Mouse (Mus musculus) skeletal muscle tissue, adult 2 months (tissue): ENCODE measurements around the gene Zdhhc4.
A peak's percentile ranks its signal among the peaks of the same experiment; 100 is the strongest.

Source experiments
- DNase-seq: peaks from one replicate; pipeline ENCODE4 v3.0.0-alpha.2; 2012; ENCODE audit warnings: low read depth, low spot score

Zdhhc4 gene

DNA sequence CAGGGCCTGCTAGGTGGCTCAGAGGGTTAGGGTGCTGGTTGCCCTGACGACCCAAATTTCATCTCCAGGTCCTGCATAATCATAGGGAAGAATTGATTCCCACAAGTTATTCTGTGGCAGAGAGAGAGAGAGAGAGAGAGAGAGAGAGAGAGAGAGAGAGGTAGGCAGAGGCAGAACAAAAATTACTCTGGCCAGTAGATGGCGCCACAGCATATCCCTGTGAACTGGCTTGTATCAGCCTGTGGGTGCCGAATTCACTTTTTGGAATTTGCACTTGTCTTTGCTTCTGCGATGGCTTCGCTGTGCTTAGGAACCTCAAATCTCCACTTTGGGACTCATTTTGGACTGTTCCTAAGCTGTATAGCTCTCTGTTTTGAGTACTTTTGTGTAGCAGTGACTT lies 4.8 kb upstream of the Zdhhc4 start:
- DNase-seq, result peak; percentile 27

DNA sequence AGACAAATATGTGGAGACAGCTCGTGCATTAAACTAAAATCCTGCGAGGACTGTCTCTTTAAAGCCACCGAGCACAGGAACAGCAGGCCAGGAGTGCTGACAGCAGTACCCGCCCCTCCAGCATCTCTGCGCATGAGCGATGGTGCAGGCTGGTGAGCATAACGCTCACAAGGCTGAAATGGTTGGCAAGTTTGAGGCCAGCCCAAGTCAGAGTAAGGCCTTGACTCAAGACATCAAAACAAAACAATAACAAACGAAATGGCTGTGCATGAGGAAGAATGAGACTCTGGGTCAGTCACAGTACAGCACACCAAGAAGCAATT lies 11.8 kb downstream of the Zdhhc4 start:
- no peak for DNase-seq

DNA sequence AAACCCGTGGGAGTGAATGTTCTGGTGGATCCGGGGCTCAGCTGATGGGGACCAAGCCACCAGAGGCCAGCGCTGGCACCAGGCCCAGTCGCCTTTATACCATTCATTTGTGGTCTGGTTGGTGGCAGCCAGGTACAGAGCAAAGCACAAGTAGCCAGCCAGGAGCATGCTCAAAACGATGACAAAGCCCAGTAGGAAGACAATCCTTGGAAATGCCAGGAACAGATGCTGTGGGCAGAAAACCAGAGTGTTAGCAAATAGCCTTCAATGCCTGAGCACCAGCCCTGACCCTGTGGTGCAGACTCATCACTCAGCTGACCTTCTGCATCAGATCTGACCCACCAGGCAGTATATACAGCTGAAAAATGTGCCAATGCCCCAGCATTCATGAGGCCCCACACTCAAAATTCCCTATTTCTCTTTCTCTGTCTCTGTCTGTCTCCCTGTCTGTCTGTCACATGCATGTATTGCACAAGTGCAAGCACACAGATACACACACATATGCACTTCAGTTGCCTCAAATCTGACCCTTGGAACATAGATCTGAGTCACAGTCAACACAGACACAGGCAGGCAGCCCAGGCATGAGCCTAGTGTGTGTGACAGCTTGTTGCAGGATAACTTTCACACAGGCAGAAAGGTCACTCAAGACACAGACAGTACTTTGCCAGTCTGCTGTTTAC lies 12.3 kb downstream of the Zdhhc4 start:
- DNase-seq, result no peak

DNA sequence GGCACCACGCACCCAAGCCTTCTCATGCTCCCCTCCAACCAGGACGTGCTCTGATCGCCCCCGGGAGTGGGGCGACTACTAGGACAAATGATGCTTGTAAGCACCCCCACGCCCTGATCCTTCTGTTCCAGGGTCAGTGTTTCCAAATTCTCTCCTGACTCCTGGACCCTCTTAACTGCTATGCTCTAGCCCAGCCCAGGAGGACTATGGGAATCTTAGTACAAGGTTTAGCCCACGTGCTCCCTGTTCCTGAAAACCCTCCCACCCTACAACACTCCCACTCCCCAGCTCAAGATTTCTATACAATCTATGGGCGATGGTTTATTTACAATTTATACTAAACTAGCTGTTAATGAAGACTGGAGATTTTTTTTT lies 13.6 kb downstream of the Zdhhc4 start:
- no peak for DNase-seq

DNA sequence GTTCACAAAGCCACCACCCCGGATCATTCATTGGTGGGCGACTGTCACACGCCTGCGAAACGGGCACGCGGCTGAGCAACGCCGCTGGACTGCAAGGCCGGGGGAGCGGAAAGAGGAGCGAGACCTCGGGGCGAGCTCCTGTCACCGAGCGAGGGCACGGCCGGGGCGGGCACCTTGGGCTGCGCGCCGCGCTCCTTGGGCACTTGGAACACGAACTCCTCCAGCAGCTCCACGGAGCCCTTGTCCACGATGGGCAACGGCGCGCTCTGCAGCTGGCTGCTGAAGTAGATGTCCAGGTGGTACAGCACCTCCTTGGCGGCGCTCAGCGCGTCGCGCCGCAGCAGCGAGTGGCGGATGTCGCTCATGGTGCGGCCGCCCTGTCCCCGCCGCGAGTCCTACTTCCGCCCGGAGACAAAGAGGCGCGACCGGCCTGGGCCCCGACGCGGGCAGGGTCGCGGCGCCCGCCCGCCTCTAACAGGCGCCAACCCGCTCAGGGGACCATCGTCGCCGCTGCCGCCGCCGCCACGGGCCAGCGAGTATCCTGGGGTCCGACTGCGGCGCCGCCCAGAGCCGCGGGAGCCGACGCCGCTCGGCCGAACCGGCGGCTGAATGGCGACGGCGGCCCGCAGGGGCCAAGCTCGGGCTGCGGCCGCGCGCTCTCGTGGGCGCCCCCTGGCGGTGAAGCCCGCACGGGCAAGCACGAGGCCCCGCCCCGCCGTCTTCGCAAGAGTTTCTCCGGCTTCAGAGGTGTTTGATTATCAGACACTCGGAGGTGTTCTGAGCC lies 14.1 kb downstream of the Zdhhc4 start, which contains the start of gene E130309D02Rik:
Gene E130309D02Rik, minus strand, starts transcription at position 631 of the 784 bp plus-strand sequence.
- peak; percentile 60 for DNase-seq

DNA sequence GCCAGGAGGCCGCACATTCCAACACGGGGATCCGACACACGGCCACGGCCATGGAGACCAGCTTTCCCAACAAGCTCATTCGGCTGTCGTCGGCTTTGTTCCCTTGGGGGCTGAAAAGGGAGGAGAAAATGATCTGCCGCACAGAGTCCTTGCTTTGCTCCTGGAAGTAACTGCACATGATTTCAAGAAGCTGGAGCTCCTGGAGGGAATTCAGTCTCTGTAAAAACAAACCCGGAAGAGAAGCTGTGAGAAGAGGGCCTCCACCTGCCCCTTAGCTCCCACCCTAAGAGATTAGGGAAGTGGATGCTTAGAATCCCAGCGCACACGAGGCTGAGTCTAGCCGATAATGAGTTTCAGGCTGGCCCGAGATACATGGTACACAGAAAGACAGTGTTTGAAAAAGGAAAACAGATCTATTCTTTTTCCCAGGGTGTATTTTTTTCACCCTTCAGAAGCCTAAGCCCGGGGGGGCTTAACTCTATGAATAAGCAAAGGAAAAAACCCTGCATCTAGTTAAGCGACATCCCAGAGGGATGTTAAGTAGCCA lies 14.8 kb downstream of the Zdhhc4 start:
- no peak for DNase-seq

DNA sequence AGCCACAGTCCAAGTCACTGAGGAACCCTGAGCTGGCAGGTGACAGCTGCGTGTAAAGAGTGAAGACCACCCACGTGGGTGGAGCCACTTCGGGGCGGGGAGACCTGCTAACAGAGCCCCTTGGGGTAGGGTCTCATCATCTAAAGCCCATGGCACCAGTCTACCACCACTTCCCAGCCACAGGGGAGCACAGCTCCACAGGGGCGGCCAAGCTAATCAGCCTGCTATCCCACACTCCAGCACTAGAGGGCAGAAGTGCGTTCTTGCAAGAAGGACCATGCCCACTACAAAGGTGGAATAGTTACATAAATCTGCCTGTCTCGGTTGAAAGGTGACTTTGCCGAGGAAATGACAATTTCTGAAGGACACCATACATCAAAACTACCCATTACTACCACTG lies 17.2 kb downstream of the Zdhhc4 start:
- peak; percentile 55 for DNase-seq

DNA sequence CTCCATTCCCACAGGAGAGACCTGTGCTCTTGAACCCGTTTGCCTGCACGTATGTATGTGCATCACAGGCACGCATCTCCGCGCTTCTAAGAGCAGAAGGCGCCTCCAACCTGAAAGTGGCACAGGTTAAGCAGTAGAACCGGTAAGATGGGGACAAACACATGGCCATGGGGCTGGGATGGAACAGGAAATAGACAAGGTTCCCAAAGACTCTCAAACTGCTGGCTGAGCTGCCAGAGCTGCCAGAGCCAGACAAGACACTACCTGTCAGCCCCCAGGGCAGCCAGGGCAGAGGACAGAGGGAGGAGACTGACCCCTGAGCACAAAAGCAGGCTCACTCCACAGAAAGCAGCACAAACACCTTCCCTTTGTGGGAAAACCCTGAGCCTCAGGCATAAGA lies 19.1 kb downstream of the Zdhhc4 start:
- DNase-seq, result no peak

DNA sequence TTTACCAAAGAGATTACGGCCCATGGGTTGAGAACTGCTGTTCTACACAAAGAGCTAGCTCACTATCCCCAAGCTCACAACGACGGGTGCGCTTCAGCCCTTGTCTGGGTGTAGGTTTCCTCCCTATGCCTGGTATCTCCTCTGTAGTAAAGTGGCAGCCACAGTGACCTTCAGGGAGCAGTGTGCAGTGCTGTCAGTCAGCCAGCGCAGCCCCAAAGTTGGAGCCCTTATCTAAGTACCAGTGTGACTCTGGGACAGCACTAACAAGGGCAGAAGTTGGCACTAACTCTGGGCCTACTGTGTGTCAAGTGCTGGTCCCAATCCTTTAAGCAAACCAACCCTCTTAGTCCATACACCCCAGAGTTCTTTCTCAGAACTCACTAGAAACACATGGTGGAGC lies 20.2 kb downstream of the Zdhhc4 start:
- DNase-seq, result no peak

DNA sequence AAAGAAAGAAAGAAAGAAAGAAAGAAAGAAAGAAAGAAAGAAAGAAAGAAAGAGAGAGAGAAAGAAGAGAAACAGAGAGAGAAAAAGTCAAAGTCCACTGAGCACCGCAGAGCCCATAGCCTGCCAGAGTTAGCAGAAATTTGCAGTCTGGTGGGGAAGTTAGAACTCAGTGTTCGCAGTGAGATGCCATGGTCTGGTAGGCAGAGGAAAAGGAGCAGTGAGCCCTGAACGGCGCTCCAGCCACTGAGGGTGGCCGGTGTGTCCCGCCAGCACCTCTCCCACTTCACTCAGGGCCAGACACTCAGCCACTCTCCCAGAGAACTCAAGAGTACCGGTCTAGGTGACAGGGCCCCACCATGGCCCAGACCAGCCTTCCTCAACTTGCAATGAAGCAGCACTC lies 24.8 kb downstream of the Zdhhc4 start:
- DNase-seq, result no peak

DNA sequence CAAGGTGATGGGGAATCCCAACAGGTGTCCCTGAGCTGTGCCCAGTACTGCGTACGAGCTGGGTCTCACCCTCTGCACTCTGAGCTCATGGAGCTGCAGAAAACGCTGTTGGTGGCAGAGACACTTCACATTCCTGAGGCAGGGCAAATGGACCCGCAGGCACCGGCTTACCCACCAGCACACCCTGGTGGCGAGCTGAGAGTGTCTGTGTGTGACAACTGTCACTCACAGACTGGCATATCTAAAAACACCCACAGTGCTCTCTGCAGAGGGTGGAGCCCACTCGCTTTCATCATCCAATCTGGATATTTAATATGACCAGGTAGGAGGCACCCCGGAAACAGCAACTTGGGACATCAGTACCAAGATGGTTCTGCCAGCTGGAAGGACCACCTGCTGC lies 27.8 kb downstream of the Zdhhc4 start:
- DNase-seq, result no peak

DNA sequence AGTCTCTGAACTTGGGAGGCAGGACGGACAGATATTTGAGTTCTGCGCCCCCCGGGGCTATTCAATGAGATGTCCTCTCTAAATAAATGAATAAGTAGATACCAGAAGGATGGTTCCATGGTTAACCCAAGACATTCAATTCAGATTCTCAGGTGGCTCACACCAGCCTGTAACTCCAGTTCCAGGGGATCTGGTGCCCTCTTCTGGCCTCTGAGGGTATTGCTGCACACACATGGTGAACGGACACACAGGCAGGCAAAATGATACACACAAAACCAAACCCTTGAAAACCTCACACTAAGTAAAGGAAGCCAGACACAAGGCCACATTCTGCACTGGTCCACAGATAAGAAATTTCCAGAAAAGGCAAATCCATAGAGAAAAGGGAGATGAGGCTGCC lies 29.4 kb downstream of the Zdhhc4 start:
- no peak for DNase-seq

DNA sequence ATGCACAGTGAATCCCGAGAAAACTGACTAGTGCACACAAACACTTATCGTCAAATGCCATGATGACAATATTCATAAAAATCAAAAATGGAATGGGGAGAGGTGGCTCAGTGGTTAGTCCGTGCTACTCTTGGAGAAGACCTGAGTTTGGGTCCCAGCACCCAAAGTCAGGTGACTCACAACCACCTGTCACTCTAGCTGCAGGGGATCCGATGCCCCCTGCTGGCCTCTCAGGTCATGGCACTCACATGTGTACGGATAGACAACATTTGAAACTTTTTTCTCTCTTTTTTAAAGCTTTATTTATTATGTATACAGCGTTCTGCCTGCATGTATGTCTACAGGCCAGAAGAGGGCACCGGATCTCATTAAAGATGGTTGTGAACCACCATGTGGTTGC lies 30.7 kb downstream of the Zdhhc4 start:
- DNase-seq, result no peak

DNA sequence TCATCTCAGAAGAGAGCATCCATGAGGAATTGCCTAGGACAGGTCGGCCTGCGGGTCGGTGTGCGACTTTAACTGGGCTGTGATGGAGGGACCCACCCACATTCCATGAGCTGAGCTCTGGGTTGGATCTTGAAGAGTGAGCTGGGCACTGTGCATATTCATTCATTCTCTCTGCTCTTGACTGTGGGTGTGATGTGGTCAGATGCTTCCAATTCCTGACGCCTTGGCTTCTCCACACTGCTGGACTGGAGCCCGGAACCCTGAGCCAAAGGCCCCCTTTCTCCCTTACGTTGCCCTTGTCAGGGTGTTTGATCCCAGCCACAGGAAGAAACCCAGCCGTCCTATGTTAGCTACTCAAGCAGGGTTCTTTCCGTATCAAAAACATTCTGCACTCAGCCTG lies 31.1 kb downstream of the Zdhhc4 start:
- no peak for DNase-seq

DNA sequence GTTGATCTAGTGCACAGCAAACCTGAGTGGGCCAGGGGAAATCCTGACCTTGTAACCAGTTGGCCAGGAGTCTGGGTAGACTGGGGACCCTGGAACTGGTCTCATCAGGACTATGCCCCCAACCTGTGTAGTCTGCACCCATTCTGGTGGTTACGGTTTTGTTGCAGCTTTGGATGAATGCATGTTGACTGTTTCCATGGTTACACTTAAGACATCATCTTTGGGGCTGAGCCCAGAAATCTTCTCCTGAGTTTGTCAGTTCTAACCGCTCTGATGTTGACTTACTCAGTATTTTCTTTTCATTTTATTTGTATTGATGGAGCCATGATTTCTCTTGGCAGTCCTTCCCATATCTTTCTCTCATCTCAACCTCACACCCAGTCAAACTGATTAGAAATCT lies 33.7 kb downstream of the Zdhhc4 start:
- no peak for DNase-seq

DNA sequence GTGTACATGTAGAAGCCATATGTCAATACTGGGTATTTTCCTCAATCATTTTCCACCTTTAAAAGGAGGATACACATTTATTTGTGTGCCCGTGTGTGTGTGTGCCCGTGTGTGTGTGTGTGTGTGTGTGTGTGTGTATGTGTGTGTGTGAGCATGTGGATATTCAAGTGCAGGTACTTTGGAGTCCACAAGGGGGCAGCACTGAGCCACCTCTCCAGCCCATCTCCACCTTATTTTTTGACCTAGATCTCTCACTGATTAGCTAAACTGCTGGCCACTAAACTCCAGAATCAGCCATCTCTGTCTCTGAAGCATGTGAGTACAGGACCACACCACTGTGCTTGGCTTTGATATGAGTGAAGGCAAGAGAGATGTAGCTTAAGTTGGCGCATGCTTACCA lies 34.2 kb downstream of the Zdhhc4 start:
- DNase-seq, result no peak

DNA sequence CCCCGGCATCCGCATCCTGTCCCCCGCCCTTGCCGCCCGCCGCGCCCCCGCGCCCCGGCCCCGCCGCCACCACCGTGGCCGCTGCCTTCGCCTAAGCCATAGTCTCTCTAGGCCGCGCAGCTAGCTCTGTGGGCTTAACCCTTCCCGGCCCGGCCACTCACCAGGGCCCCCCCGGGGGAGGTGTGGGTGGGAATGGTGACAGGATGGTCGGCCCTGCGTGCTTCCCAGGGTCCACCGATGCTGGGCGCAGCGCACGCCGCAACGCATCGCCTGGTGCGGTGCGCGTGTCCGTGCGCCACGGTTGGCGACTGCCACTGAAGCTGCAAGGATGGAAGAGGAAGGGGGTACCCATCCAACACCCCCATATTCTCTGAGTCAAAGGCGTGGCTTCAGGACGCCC lies 35.7 kb downstream of the Zdhhc4 start, which contains the start of gene Zfp853:
Gene Zfp853, minus strand, starts transcription at position 220 of the 400 bp plus-strand sequence.
- DNase-seq, result no peak

DNA sequence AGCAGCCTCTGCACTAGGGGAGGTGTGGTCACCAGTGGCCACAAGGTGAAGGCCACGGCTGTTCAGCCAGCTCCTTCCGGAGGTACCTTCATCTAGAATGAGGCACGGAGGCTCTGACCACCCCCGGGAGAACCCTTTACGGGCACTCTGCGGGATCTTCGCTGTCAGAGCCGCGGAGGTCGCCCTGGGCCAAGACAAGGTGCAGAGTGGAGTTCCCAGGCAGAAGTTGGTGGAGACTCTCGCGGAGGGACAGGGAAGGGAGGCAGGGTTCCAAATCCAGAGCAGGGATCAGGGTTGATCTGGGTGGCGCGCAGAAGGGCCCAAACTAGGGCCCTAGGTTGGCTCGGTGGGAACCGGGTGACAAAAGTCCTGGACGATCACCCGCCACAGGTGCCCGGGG lies 36.2 kb downstream of the Zdhhc4 start:
- DNase-seq, result no peak

DNA sequence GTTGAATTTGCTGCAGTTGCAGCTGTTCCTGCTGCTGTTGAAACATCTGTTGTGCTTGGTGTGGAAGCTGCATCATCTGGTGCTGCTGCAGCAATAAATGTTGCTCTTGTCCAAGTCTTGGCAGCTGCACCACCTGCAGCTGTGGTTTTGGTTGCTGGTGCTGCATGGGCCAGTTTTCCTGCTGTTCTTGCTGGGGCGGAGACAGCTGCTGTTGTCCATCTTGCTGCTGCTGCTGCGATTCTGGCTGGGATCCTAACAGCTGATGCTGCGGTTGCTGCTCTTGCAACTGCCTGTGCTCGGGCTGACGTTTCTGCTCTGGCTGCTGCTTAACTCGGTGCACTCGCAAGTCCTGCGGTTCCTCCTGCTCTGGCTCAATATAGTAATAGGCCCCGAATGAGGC lies 39.8 kb downstream of the Zdhhc4 start:
- no peak for DNase-seq

DNA sequence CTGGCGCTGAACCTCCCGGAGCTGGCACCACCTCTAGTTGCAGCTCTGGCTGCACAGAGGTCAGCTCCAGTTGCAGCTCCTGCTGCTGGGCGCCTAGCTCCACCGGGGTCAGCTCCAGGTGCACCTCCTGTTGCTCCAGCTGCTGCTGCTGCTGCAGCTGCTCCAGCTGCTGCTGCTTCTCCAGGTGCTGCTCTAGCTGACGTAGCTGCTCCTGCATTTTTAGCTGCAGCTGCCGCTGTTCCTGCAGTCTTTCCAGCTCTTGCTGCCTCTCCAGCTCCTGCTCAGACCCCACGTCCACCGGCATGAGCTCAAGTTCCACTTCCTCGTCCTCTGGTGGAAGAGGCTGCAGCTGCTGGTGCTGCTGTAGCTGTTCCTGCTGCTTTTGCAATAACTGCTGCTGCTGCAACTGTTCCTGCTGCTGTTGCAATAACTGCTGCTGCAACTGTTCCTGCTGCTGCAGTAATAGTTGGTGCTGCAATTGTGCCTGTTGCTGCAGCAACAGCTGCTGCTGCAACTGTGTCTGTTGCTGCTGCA lies 40.6 kb downstream of the Zdhhc4 start:
- no peak for DNase-seq

DNA sequence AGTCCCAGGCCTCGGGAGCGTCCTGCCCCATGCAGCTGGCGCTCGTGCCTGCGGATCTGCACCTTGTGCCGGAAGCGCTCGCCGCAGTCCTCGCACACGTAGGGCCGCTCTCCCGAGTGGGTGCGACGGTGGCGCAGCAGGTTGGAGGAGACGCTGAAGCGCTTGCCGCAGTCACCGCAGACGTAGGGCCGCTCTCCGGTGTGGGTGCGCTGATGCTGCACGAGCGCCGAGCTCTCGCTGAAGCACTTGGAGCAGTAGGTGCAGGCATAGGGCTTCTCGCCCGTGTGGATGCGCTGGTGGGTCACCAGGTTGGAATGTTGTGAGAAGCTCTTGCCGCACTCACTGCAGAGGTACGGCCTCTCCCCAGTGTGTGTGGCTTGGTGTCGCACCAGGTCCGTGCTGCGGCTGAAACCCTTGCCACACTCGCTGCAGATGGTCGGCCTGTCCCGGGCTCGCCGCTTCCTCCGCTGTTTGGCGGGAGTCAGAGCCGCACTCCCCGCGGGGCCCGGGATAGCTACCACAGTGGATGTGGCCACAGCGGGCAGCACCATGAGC lies 41.2 kb downstream of the Zdhhc4 start:
- no peak for DNase-seq

DNA sequence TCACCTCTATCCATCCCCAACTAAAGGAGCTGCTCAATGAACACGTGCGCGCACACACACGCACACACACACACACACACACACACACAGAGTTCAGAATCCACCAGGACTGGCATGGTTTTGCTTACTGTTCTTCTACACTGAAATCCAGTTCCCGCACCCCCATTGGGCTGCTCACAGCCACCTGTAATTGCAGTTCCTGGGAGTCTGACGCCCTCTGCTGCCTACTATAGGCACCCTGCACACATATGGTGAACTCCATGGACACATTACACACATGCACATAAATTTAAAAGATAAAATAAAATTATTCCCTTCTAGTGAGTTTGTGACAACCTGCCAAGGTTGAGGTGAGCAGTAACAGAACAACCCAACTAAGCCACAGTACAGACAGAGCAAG lies 44.3 kb downstream of the Zdhhc4 start:
- DNase-seq, result no peak

DNA sequence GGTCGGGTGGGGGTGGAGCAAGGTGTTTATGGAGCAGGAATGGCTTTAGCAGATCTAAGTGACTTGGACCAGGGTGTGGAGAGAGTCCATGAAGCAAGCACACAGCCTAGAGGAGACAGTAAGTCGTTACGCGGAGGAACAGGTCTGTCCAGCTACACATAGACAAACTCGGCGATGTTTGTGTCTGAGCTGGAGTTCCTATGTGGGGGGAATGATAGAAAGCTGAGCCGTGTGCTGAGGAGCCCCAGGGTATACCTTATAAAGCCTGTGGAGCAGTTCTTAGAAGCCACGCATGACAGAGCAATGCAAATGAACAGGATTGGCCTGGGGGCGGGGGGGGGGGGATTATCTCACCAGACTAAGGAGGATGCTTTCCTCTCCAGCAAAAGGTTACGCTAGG lies 49.8 kb downstream of the Zdhhc4 start:
- no peak for DNase-seq
